Mouse (Mus musculus) brown adipose tissue, adult 24 weeks (tissue): ENCODE data around the gene Gkap1. TPM values are rescaled to one million over a fixed set of nuclear protein-coding genes. Genes with fewer than 3 reads are reported as not detected.

ENCODE experiments used
- H3K27ac ChIP-seq: fragments of 200-500 bp; replicated peaks from 2 replicates; pipeline ENCODE4 v1.5.1; 2012; ENCODE audit warnings: low read depth, mild to moderate bottlenecking, low read length
- H3K4me1 ChIP-seq: fragments of 200-500 bp; 2 replicates; pipeline ENCODE4 v1.6.1; 2012; ENCODE audit warnings: low read length, mixed read lengths; ENCODE audit not compliant: control insufficient read depth, insufficient read depth, insufficient read length
- H3K4me3 ChIP-seq: fragments of 200-500 bp; 2 replicates; pipeline ENCODE4 v1.5.1; 2012; ENCODE audit warnings: low read depth, mild to moderate bottlenecking, low read length, moderate library complexity; ENCODE audit not compliant: insufficient read depth
- polyA plus RNA-seq: library from polyadenylated mRNA; stranded (reverse); fragments of >200 nt; gene quantifications from 2 replicates; pipeline ENCODE4 v1.2.4, GENCODE M21; 2012; ENCODE audit not compliant: missing spikeins, insufficient read depth, insufficient read length

Gene Gkap1
- polyA plus RNA-seq, 1 experiment: 45.5 TPM

GRCm38 (mm10) chr13:58281936-58282335 lies 6.4 kb upstream of the Gkap1 start:
- Histone ChIP-seq H3K27ac (no peak overlapping the region), H3K4me3 (no peak overlapping the region), H3K4me1 (no peaks in the 10 kb centered on the region)

GRCm38 (mm10) chr13:58280528-58280927 lies 5.0 kb upstream of the Gkap1 start:
- Histone ChIP-seq H3K27ac (no peak overlapping the region), H3K4me3 (no peak overlapping the region), H3K4me1 (no peaks in the 10 kb centered on the region)

- no peak overlapping the region for H3K4me3 ChIP-seq
- H3K4me1 ChIP-seq: no peaks in the 10 kb centered on the region
These were observed 757 bp upstream of the Gkap1 start for GRCm38 (mm10) chr13:58276256-58276655.

GRCm38 (mm10) chr13:58275076-58275475 lies 423 bp downstream of the Gkap1 start:
- H3K27ac ChIP-seq: no peak overlapping the region
- no peaks in the 10 kb centered on the region for H3K4me1 ChIP-seq
- H3K4me3 ChIP-seq: peak overlapping the region; percentile 95

More at GRCm38 (mm10) chr13:58276256-58276655, 757 bp upstream of the Gkap1 start:
- H3K27ac ChIP-seq: no peak overlapping the region

GRCm38 (mm10) chr13:58274259-58274991 lies 1.1 kb downstream of the Gkap1 start:
- Histone ChIP-seq H3K4me3 (peak overlapping the region; percentile 95), H3K27ac (no peak overlapping the region), H3K4me1 (no peaks in the 10 kb centered on the region)

- Histone ChIP-seq H3K4me3 (peak overlapping the region; percentile 95), H3K4me1 (no peaks in the 10 kb centered on the region), H3K27ac (no peak overlapping the region)
These were observed 1.9 kb downstream of the Gkap1 start for GRCm38 (mm10) chr13:58273411-58274258.

GRCm38 (mm10) chr13:58266864-58267263 lies 8.6 kb downstream of the Gkap1 start:
- no peaks in the 10 kb centered on the region for H3K4me1 ChIP-seq
- no peak overlapping the region for H3K4me3 ChIP-seq
- H3K27ac ChIP-seq: no peak overlapping the region

GRCm38 (mm10) chr13:58263546-58263945 lies 12.0 kb downstream of the Gkap1 start:
- no peaks in the 10 kb centered on the region for H3K4me1 ChIP-seq
- H3K4me3 ChIP-seq: no peak overlapping the region
- H3K27ac ChIP-seq: no peak overlapping the region

- Histone ChIP-seq H3K27ac (no peak overlapping the region), H3K4me3 (no peak overlapping the region), H3K4me1 (no peaks in the 10 kb centered on the region)
These were observed 13.8 kb downstream of the Gkap1 start for GRCm38 (mm10) chr13:58261674-58262073.

- Histone ChIP-seq H3K4me3 (no peak overlapping the region), H3K27ac (no peak overlapping the region), H3K4me1 (no peaks in the 10 kb centered on the region)
These were observed 22.2 kb downstream of the Gkap1 start for GRCm38 (mm10) chr13:58253268-58253667.

- no peak overlapping the region for H3K4me3 ChIP-seq
- no peak overlapping the region for H3K27ac ChIP-seq
- no peaks in the 10 kb centered on the region for H3K4me1 ChIP-seq
These were observed 26.5 kb downstream of the Gkap1 start for GRCm38 (mm10) chr13:58248957-58249356.

- H3K4me3 ChIP-seq: no peak overlapping the region
- H3K27ac ChIP-seq: no peak overlapping the region
- H3K4me1 ChIP-seq: no peaks in the 10 kb centered on the region
These were observed 39.0 kb downstream of the Gkap1 start for GRCm38 (mm10) chr13:58236536-58236935.

GRCm38 (mm10) chr13:58232611-58233010 lies 42.9 kb downstream of the Gkap1 start:
- no peak overlapping the region for H3K27ac ChIP-seq
- H3K4me1 ChIP-seq: no peaks in the 10 kb centered on the region
- no peak overlapping the region for H3K4me3 ChIP-seq

- no peaks in the 10 kb centered on the region for H3K4me1 ChIP-seq
- no peak overlapping the region for H3K4me3 ChIP-seq
- no peak overlapping the region for H3K27ac ChIP-seq
These were observed 43.4 kb downstream of the Gkap1 start for GRCm38 (mm10) chr13:58232070-58232469.

- no peaks in the 10 kb centered on the region for H3K4me1 ChIP-seq
- H3K4me3 ChIP-seq: no peak overlapping the region
- H3K27ac ChIP-seq: no peak overlapping the region
These were observed 46.9 kb downstream of the Gkap1 start for GRCm38 (mm10) chr13:58228624-58229023.

GRCm38 (mm10) chr13:58225694-58226093 lies 49.8 kb downstream of the Gkap1 start:
- H3K4me3 ChIP-seq: no peak overlapping the region
- no peaks in the 10 kb centered on the region for H3K4me1 ChIP-seq
- H3K27ac ChIP-seq: no peak overlapping the region
